Mouse (Mus musculus) urinary bladder, adult 18-20 months (tissue): ENCODE results near the gene Ccl24.
"Not testable (repeated sequence)": the region's sequence is repeated elsewhere in the genome, so short reads cannot be mapped to it uniquely, and the experiment has no call there.

ENCODE experiments used
- DNase-seq, 2 experiments: peaks; one replicate each; pipeline ENCODE4 v3.0.0; 2022; ENCODE audit warnings: low spot score in 2 of 2, mixed read lengths in 2 of 2

Gene Ccl24

DNA sequence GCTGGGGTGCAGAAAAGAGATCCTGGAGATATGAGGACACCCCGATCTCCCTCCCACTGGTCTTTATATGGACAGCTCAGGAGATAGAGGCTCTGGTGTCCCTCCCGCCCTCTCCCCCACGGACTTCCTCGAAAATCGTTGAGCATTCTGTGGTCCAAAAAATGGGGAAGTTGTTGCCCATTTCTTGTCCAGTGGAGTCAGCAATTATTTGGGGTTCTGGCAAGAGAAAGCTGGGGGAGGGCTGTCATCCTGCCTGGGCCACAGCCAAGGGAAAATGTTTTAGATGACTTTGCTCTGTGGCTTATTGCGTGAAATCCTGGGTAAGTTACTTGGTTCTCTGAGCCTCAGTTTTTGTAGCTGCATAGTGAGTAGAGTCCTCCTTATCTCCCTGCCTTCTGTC, at the start of gene Ccl24:
Ccl24 (minus strand) TSS at position 44 of the 400 bp plus-strand sequence.
- DNase-seq: no peak

DNA sequence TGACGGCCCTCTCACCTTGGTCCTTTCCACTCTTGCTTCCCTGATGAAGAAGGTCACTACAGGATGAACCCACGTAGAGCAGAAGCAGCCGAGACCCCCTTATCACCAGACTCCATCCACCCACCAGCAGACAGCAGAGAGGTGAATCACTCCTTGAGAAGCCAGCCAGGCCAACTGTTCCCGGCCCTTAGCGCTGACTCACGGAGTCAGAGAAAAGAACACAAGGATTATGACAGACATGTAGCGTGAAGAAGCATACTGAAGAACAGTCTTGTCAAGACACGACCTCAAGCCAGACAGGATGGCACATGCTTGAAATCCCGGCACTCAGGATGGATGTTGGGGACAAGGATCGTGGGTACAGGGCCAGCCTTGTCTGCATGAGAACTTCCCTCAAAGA, 48.9 kb upstream of the Ccl24 start:
- peak in 1 of 2 experiments; percentile 34 for DNase-seq

DNA sequence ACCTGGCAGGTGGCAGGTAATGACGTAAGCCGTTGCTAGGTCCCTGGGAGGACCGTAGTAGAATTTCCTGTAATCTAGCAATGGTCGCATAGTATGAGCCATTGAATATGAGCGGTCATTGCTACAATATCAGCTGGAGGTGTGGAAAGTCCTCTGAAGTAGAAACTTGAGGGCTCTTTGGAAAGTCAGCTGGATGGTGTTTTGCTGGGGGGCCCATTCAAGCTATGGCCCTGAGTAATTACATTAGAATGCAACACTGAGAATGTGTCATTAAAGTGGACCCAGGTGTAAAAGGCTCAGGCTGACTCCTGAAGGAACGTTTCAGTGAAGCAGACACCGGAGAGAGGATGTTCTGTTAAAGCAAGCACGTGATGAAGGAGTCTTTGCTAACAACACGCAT, 47.7 kb upstream of the Ccl24 start:
- DNase-seq: no peak

DNA sequence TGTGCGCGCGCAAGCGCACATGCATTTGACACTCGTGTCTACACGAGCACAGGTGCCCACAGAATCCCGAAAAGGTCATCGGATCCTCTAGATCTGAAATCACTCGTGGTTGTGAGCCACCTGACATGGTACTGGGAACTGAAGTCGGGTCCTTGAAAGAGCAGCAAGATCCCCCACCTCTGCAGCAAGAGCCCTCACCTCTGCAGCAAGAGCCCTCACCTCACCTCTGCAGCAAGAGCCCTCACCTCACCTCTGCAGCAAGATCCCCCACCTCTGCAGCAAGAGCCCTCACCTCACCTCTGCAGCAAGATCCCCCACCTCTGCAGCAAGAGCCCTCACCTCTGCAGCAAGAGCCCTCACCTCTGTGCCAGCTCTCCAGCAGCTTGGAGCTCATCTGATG, 46.9 kb upstream of the Ccl24 start:
- not testable (repeated sequence) for DNase-seq

DNA sequence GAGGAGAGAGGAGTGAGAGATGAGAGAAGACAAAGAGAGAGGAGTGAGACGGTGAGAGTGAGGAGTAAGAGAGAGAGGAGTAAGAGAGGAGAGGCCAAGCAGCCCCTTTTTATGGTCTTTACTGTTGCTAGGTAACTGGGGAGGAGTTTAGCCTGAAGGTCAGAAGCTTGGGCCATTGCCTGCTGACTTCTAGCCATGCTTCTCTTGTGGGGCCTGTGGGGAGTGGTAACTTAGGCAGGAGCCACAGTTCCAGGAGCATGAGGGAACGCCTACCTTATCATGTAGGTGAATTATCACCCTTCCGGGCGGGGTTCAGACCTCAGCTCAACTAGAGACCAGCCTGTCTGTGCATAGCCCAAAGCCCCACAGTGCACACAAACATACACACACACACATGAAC, 36.9 kb upstream of the Ccl24 start:
- no peak for DNase-seq

DNA sequence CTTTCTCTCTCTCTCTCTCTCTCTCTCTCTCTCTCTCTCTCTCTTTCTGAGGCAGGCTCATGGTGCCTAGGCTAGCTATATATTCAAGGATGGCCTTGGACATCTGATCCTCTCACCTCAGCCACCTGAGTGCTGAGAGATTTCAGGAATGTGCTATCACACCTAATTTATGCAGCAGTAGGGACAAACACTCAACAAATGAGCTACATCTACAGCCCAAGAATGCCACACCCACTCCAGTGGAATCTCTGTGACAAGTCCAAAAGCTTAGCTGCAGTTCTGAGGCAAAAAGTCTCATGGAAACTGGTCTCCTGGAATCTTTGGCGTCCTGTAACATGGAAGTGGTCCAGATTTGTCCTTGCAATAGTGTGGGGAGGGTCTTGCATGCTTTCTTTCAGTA, 34.7 kb upstream of the Ccl24 start:
- no peak for DNase-seq

DNA sequence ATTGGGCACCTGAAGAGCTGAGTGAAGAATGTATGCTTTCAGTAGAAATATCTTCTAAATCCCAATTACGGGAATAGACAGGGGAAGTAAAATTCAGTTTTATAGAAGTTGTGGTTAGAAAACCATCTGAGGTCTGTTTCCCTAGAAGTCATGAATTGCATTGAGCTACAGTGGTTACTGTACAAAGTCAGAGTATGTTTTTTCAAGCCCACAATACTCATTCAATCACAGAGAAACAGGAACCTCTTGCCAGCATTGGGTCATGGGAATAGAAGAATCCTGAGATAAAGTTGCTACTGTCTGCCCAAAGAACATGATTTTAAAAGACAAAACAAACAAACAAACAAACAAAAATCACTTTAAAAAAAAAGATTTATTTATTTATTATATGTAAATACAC, 33.9 kb upstream of the Ccl24 start:
- not testable (repeated sequence) for DNase-seq

DNA sequence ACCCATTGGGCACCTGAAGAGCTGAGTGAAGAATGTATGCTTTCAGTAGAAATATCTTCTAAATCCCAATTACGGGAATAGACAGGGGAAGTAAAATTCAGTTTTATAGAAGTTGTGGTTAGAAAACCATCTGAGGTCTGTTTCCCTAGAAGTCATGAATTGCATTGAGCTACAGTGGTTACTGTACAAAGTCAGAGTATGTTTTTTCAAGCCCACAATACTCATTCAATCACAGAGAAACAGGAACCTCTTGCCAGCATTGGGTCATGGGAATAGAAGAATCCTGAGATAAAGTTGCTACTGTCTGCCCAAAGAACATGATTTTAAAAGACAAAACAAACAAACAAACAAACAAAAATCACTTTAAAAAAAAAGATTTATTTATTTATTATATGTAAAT, 31.8 kb upstream of the Ccl24 start:
- DNase-seq: not testable (repeated sequence)

DNA sequence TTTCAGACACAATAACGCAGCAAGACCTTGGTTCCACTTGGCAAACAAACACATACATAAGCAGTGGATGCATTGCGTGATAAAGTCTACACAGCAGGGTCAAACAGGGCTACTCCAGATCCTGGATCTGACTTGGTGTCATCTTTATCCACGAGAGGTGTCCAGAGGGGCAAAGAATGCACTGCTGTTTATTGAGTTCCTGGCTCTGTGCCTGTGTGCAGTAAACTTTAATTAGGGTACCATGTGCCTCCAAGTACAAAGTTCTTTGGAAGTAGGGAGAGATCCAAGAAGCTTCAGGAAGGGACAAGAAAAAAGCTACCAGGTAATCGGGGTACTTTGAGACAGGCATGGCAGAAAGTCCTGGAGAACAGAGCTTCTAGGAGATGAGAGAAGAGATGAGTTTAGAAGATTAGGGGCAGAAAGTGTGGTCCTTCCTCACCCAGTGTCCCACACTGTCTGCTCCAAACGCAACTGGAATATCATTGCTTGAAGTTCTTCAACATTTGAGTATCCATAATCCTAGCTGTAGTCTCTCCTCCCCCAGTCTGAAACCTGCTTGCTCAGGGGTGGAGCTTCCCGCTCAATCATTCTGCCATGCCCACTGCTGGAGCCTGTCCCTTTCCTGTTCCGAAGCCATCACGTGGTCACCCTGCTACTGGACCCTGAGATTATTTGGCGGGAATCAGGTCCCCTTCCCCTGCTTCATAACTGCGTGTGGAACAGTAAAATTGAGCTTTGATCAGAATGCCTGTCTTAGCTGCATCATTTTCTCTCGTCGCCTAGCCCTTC, 17.3 kb upstream of the Ccl24 start:
- DNase-seq: no peak

DNA sequence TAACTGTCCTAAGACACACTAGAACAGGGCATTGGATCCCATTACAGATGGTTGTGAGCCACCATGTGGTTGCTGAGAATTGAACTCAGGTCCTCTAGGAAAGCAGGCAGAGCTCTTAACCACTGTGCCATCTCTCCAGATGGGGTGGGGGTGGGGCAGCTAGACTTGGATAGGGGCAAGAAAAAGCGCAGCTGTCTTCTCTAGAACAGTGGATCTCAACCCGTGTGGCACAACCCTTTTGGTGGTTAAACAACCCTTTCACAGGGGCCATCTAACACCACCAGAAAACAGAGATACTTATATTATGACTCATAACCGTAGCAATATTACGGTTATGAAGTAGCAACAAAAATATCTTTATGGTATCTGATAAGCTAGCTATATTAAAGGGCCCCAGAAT, 14.9 kb upstream of the Ccl24 start:
- no peak for DNase-seq

DNA sequence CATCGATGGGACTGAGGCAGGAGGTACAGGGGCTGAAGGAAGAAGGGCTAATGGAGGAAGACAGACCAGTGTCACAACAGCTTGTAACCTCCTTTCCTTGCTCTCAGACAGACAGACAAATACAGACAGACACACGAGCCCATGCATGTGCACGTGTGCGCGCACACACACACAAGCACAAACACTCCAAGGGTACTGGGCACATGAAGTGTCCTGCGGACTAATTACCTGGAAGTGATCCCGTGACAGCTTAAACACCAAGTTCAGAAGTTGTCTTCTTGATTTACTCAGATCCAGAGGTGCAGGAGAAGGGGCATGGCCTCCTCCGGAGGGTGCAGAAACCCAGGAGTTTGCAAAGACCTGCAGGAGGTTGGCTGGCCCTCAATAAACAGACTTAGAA, 12.8 kb upstream of the Ccl24 start:
- no peak for DNase-seq

DNA sequence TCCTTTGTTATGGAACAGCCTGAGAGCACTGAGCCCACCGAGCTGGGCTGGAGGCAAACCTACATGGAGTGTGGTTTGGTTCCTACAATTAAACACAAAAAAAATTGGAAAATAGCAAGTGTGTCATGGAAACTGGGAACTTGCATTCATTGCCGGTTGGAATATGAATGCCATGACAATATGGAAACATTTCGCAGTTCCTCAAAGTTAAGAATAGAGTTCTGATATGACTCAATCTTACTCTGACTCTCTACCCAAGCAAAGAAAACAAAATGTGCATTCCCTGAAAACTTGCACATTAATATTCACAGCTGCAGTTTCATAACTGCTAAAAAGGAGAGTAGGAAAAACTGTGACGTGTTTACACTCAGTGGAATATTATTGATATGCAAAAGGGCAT, 9.5 kb upstream of the Ccl24 start:
- DNase-seq: no peak

DNA sequence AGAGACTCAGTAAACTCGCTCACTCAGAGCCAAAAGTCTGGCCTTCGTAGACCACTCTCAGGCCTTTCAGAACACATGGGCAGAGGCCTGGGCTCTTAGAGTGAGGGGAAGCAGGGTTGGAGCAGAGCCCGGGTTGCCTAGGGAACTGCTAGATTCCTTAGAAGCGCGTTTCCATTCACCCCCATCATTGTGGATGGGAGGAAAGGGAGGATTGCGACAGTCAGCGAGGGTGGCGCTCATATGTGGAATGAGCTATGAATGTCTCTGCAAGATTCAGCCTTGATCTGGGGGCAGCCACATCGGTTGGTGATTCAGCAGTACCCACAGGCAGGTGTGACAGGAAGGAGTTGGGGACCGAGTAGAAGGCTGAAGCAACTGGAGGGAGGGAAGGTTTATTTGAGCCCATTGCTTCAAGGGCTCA, 6.5 kb upstream of the Ccl24 start:
- DNase-seq: no peak

DNA sequence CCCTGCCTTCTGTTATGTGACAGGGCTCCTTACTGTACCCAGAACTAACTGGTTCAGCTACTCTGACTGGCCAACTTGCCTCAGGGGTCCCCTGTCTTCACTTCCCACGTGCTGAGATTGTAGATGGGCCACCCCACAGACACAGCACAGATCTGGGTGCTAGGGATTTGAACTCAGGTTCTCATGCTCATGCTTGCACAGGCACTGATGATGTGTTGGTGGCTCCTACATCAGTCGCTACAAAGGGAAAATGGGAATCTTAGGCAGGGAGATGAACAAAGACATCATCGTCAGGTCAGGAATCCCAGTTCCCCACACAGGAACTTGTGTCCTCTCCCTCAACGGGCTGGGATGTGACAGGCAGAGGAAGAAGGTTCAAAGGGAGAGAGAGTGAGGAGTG, 3.2 kb upstream of the Ccl24 start:
- no peak for DNase-seq

DNA sequence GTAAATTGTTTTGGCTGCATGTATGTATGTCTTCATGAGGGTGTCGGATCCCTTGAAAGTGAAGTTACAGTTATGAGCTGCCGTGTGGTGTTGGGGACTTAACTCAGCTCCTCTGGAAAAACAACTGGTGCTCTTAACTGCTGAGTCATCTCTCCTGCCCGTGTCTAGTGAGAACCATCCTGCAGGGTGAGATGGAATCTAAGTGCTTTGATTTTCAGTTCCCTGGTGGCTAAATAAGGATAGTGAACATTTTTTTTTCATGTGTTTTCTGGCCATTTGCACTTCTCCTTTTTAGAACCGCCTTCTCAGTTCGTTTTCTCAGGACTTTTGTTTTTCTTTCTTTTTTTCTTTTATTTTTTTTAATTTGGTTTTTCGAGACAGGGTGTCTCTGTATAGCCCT, 4.2 kb downstream of the Ccl24 start:
- no peak for DNase-seq

DNA sequence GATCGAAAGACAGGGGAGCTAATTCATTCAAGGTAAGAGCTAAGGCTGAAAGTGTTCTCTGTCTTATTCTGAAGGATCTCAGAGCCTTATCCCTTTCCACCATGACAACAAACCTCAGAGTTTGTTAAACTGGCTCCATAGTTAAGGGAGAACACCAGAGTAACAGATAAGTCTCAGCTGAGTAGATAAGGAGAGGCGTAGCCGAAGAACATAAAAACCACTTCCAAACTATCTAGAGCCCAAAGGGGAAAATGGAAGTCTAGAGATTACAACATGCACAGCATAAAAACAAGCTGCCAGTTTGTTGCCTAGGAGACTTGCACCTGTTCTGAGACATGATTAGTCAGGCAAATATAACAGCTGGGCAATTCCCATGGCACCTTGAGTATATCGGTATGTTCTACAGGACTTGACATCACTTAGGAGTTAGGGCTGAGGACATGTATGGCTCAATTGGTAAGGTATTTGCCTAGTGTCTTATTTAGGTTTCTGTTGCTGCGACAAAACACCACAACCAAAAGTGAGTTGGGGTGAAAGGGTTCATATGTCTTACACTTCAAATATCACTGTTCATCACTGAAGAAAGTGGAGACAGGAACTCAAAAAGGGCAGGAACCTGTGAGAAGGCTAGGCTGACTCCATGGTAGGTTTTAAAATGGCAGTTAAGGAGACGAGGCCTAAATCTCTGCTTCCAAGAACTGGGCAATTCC, 5.1 kb downstream of the Ccl24 start:
- DNase-seq: no peak

DNA sequence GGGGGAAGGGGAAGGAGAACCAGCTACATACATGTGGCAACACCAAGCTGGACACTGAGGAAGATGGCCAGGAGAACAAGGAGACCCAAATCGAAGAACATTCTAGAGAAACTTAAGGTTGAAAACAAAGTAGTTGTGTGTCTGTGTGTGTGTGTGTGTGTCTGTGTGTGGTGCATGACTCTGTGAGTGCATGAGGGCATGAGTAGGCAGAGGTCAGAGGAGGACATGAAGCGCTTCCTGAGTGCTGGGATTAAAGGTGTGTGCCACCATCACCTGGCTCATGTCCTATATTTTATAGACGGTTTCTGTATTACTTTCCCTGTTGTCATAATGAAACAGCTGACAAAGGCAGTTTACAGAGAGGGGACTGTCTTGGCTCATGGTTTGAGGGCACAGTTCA, 9.4 kb downstream of the Ccl24 start, which contains the start of gene Ccl26:
Ccl26 (minus strand) TSS at position 101 of the 400 bp plus-strand sequence.
- no peak for DNase-seq

DNA sequence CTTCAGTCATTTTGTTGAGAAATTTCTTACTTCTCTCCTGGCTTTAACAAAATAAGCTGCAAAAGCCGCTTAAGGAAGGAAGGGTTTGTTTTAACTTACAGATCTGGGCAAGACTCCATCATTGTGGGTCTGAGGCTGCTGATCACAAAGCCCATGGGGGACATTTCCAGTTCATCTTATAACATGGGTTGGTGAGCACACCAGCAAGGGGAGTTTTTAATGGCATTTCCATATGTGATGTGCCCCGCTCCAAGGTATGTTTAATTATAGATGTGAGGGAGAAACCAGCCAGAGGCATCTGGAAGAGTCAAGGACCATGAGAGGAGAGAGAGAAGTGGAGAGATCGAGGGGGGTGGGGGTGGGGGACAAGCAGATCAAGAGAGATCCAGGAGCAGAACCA, 15.2 kb downstream of the Ccl24 start:
- no peak for DNase-seq

DNA sequence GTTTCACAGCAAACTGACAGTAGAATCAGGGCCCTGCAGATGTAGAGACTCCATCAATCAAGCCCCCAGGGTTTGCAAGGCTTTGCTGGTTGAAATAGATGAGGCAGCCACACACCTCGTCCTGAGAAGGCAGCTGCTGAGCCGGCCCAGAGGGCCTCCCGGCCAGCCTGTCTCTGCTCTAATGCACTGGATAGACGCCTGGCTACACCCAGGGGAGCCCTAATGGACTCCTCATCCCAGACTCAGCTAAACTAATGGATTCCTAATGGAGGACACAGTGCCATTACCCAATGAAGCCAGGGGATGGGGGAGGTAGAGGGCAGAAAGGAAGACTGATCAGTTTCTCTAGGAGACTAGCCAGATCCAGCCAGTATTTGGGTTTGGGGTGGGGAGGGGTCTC, 15.8 kb downstream of the Ccl24 start:
- DNase-seq: no peak

DNA sequence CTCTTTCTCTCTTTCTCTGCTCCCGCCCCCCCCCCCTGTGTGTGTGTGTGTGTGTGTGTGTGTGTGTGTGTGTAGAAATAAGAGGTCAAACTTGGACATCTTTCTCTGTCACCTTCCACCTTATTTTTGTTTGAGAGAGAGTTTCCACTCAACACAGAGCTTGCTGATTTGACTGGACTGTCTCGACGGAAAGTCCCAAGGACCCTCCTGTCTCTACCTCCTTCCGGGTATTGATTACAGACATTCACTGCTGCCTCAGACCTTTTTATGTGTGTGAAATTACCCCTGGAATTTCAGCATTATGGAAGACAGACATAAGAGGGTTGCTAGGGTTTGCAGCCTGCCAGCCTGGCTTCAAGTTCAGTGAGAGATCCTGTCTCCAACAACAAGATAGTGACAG, 16.6 kb downstream of the Ccl24 start:
- DNase-seq: no peak

DNA sequence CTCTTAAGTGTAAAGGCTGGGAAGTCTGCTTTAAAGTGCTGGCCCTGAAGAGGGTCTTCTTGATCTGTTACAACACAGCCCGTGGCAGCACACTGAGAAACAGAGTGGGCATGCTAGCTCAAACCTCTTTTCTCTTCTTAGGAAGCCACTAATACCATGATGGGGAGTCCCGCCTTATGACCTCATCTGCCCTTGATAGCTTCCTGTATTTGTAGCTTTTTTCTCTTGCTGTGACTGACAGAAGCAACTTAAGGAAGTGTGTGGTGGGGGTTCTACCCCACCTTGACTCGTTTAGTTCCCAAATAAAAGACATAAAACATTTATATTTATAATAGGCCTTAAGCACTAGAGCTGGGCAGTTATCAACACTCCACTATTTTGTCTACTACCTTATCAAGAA, 21.3 kb downstream of the Ccl24 start:
- no peak for DNase-seq

DNA sequence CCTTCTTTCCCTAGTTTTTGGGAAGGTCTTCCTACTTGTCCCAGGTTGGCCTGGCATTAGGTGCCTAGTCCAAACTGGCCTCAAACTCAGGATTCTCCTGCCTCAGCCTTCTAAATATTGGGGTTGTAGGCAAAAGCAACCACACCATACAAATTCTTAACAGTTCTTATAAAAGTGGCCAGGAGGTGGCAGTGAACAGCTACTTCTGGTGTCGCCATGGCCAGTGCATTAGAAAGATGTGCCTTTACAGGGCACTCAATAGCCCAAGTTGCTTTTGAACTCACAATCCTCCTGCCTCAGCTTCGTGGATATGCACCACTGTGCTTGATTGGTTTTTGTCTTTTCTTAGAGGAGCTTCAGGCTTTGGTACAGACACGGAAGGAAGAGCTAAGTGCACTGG, 21.9 kb downstream of the Ccl24 start:
- DNase-seq: no peak

DNA sequence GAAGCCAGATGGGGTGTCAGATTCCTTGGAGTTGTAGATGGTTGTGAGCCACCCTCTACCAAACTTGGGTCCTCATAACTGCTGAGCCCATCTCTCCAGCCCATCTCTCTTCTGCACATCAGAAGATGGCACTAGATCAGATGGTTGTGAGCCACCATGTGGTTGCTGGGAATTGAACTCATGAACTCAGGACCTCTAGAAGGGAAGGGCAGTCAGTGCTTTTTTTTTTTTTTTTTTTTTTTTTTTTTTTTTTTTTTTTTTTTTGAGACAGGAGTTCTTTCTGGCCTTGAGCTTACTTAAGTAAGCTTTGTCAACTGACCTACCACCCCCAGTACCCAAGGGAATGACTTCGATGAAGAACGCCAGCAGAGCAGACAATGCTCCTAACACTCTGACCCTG, 24.9 kb downstream of the Ccl24 start:
- DNase-seq: no peak
